Mouse (Mus musculus): ENCODE data around the gene Olfr345. TPM values are rescaled to one million over a fixed set of nuclear protein-coding genes. Genes with fewer than 3 reads are reported as not detected.

The Olfr345 gene
- polyA plus RNA-seq (2012; rRNA removed) = not detected in 2 replicates

GRCm38 (mm10) chr2:36639741-36640140 lies at the start of gene Olfr345:
Gene Olfr345, plus strand, starts transcription at chr2:36640041.

GRCm38 (mm10) chr2:36685488-36685887 lies 45.6 kb downstream of the Olfr345 start, which contains the start of gene Olfr346:
Gene Olfr346, plus strand, starts transcription at chr2:36685788.

Other genes starting within 250 kb of the Olfr345 start
- gene Olfr339, start 221.1 kb upstream of the Olfr345 start, polyA plus RNA-seq (2012; rRNA removed) = not detected in 2 replicates
- gene Olfr340, start 187.5 kb upstream of the Olfr345 start, polyA plus RNA-seq (2012; rRNA removed) = not detected in 2 replicates
- gene Olfr341, start 157.6 kb upstream of the Olfr345 start, polyA plus RNA-seq (2012; rRNA removed) = not detected in 2 replicates
- gene Olfr342, start 115.0 kb upstream of the Olfr345 start, polyA plus RNA-seq (2012; rRNA removed) = not detected in 2 replicates
- not detected in 2 replicates for gene Olfr344, start 73.4 kb upstream of the Olfr345 start, polyA plus RNA-seq (2012; rRNA removed)
- gene Olfr346, start 45.7 kb downstream of the Olfr345 start, polyA plus RNA-seq (2012; rRNA removed) = not detected in 2 replicates
- not detected in 2 replicates for gene Olfr347, start 91.9 kb downstream of the Olfr345 start, polyA plus RNA-seq (2012; rRNA removed)
- gene Olfr348, start 144.2 kb downstream of the Olfr345 start, polyA plus RNA-seq (2012; rRNA removed) = not detected in 2 replicates
- gene Olfr50, start 150.5 kb downstream of the Olfr345 start, polyA plus RNA-seq (2012; rRNA removed) = not detected in 2 replicates
- not detected in 2 replicates for gene Olfr3, start 177.0 kb downstream of the Olfr345 start, polyA plus RNA-seq (2012; rRNA removed)
- gene Olfr350, start 206.3 kb downstream of the Olfr345 start, polyA plus RNA-seq (2012; rRNA removed) = not detected in 2 replicates
- not detected in 2 replicates for gene Olfr351, start 222.6 kb downstream of the Olfr345 start, polyA plus RNA-seq (2012; rRNA removed)
- gene Olfr352, start 228.4 kb downstream of the Olfr345 start, polyA plus RNA-seq (2012; rRNA removed) = not detected in 2 replicates